Mouse (Mus musculus): Measurements from ENCODE around the gene Ctla4. TPM values are rescaled to one million over a fixed set of nuclear protein-coding genes. Genes with fewer than 3 reads are reported as not detected.

Gene Ctla4
- not detected in 2 replicates for polyA plus RNA-seq (2014; fragmentation: Nextera tagmentation; extraction: Ambion mirVana)

DNA sequence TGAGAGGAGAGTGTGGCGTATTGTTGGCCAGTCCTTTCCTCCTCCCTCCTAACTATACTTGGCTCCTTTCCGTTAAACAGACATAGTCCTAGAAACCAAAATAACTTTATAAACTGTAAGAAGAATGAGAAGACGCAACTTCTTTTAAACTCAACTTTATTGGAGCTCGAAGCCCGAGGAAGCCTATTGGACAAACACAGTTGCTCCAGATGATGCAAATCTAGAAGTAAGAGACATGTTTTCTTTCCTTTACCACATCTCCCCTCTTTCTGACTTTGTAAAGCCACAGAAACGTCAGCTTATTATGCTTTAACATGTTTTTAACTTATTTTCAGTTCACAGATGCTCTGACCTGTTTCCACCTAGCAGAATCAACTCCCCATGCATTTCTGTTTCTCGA, at the start of gene Ctla4:
Ctla4 (plus strand) TSS at position 20 of the 400 bp plus-strand sequence.
- Histone ChIP-seq H3K9ac (ENCODE audit: low read length) (no peak within 1 kb of the TSS), H3K36me3 (ENCODE audit: control insufficient read depth, insufficient read depth, low read length) (no peaks in the 10 kb centered on the region), H3K27me3 (ENCODE audit: control insufficient read depth, insufficient read depth, low read length) (no peaks in the 10 kb centered on the region), H3K27ac (replicated peaks in 1 of 2; ENCODE audit: control insufficient read depth in 1 of 2, insufficient read depth in 1 of 2, low read depth in 2 of 2, low read length in 2 of 2) (no peak within 1 kb of the TSS), H3K4me3 (ENCODE audit: control insufficient read depth in 1 of 2, insufficient read depth in 1 of 2, low read depth in 1 of 2, low read length in 2 of 2) (no peak within 1 kb of the TSS), H3K4me1 (ENCODE audit: control insufficient read depth in 2 of 2, insufficient read depth in 2 of 2, low read length in 2 of 2) (no peaks in the 10 kb centered on the region), H3K9me3 (ENCODE audit: control insufficient read depth, low read length) (0 out of 2 replicates have a peak, but pooled peaks cover 3% of the 10 kb centered on the region), H3K4me2 (ENCODE audit: low read length) (no peak within 1 kb of the TSS)
- WGBS: 79% methylated on average over 7 of the region's 7 CpGs
- ATAC-seq (ENCODE audit: insufficient number of reproducible peaks, insufficient read depth, low FRiP score, low read depth): no peak

DNA sequence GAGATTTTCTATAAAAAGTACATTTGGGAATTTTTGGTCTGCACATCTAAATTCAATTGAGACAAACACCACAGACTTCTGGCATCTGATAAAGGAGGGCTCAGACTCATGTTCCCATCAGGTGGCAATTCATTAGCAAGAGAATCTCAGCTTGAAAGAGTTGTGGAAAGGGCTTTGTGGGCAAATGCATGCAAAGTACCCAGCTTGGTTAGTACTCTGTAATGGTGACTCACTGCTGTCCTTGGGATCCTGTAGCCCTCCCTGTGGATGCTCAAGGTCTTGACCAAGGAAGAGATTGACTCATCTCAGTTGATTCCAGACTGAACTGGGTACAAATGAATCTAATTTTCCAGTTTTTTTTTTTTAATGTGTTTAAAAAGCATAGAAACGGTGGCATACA, 47.6 kb upstream of the Ctla4 start:
- Histone ChIP-seq H3K27me3 (ENCODE audit: control insufficient read depth, insufficient read depth, low read length) (no peaks in the 10 kb centered on the region), H3K9ac (ENCODE audit: low read length) (no peak overlapping the region), H3K36me3 (ENCODE audit: control insufficient read depth, insufficient read depth, low read length) (no peaks in the 10 kb centered on the region), H3K27ac (replicated peaks in 1 of 2; ENCODE audit: control insufficient read depth in 1 of 2, insufficient read depth in 1 of 2, low read depth in 2 of 2, low read length in 2 of 2) (no peak overlapping the region), H3K4me2 (ENCODE audit: low read length) (no peak overlapping the region), H3K4me3 (ENCODE audit: control insufficient read depth in 1 of 2, insufficient read depth in 1 of 2, low read depth in 1 of 2, low read length in 2 of 2) (no peak overlapping the region), H3K9me3 (ENCODE audit: control insufficient read depth, low read length) (no peaks in the 10 kb centered on the region), H3K4me1 (ENCODE audit: control insufficient read depth in 2 of 2, insufficient read depth in 2 of 2, low read length in 2 of 2) (no peaks in the 10 kb centered on the region)
- WGBS: 82% methylated on average over 1 of the region's 1 CpGs
- ATAC-seq (ENCODE audit: insufficient number of reproducible peaks, insufficient read depth, low FRiP score, low read depth): no peak

DNA sequence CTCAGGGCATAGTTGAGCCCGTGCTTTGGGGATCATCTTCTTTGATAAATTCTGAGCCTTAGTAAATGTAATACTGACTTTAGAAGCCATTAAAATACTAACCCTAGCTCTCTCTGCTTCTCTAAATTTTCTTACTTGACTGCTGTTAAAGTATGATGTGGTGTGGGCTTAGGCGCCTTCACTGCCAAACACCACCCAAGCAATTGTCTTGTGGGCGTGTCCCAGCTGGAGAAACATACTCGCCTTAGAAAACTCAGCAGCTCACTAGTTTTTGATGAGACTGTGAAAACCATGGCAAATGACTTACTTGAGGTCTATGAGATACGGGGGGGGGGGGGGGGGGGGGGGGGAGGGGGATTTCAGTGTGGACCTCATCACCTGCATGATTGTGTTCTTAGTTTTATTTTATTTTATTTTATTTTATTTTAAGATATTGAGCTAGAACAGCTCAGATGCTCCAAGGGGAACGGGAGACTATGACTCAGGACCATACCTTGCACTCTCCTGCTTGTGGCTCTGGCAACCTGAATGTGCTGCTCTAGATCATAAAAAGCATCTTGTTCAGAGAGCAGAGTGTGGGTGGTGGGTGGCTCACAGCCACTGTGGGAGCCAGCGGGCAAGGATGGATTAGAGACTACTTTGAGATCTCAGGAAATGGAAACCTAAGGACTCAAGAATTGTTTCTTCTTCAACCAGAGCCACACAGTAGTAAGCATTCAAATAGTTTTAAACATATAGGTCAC, 41.3 kb upstream of the Ctla4 start:
- H3K27me3 ChIP-seq (ENCODE audit: control insufficient read depth, insufficient read depth, low read length): no peaks in the 10 kb centered on the region
- 76% methylated on average over 7 of the region's 7 CpGs for WGBS
- no peak overlapping the region for H3K9ac ChIP-seq (ENCODE audit: low read length)
- H3K4me3 ChIP-seq (ENCODE audit: control insufficient read depth in 1 of 2, insufficient read depth in 1 of 2, low read depth in 1 of 2, low read length in 2 of 2): no peak overlapping the region
- H3K4me2 ChIP-seq (ENCODE audit: low read length): no peak overlapping the region
- peaks cover 0 to 4% of the 10 kb centered on the region in 2 experiments; a peak in 2 of 4 replicates for H3K4me1 ChIP-seq (ENCODE audit: control insufficient read depth in 2 of 2, insufficient read depth in 2 of 2, low read length in 2 of 2)
- H3K9me3 ChIP-seq (ENCODE audit: control insufficient read depth, low read length): no peaks in the 10 kb centered on the region
- no peak for ATAC-seq (ENCODE audit: insufficient number of reproducible peaks, insufficient read depth, low FRiP score, low read depth)
- H3K36me3 ChIP-seq (ENCODE audit: control insufficient read depth, insufficient read depth, low read length): no peaks in the 10 kb centered on the region
- H3K27ac ChIP-seq (replicated peaks in 1 of 2; ENCODE audit: control insufficient read depth in 1 of 2, insufficient read depth in 1 of 2, low read depth in 2 of 2, low read length in 2 of 2): no peak overlapping the region

DNA sequence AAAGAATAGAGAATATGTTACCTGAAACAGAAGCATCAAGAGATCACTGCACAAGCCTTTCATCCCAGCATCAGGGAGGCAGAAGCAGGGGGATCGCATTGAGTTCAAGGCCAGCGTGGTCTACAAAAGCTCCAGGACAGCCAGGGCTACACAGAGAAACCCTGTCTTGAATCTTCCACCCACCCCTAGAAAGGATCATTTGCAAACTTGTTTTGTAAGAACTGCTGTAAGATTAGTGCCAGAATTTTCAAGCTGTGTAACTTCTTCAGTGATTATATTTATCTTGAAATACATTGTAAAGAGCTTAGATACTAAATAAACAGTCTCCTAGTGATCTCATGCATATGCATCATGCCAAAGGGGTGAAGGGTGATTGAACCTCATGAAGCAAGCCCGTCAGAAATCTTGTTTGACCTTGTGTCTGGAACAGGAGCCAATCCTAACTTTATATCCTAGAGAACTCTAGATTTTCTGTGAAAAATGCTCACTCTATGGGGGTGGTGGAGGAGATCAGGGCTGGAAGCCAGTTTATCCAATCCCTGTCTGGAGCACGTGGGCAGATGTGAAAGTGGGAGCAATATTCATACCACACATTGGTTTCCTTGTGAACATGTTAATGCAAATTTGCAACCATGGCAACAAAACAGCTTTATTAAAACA, 40.1 kb upstream of the Ctla4 start:
- WGBS: 73% methylated on average over 4 of the region's 4 CpGs
- Histone ChIP-seq H3K9me3 (ENCODE audit: control insufficient read depth, low read length) (no peaks in the 10 kb centered on the region), H3K27ac (replicated peaks in 1 of 2; ENCODE audit: control insufficient read depth in 1 of 2, insufficient read depth in 1 of 2, low read depth in 2 of 2, low read length in 2 of 2) (no peak overlapping the region), H3K27me3 (ENCODE audit: control insufficient read depth, insufficient read depth, low read length) (no peaks in the 10 kb centered on the region), H3K36me3 (ENCODE audit: control insufficient read depth, insufficient read depth, low read length) (no peaks in the 10 kb centered on the region), H3K4me2 (ENCODE audit: low read length) (no peak overlapping the region), H3K4me1 (ENCODE audit: control insufficient read depth in 2 of 2, insufficient read depth in 2 of 2, low read length in 2 of 2) (peaks cover 3 to 17% of the 10 kb centered on the region in 2 experiments), H3K4me3 (ENCODE audit: control insufficient read depth in 1 of 2, insufficient read depth in 1 of 2, low read depth in 1 of 2, low read length in 2 of 2) (no peak overlapping the region), H3K9ac (ENCODE audit: low read length) (no peak overlapping the region)
- no peak for ATAC-seq (ENCODE audit: insufficient number of reproducible peaks, insufficient read depth, low FRiP score, low read depth)

DNA sequence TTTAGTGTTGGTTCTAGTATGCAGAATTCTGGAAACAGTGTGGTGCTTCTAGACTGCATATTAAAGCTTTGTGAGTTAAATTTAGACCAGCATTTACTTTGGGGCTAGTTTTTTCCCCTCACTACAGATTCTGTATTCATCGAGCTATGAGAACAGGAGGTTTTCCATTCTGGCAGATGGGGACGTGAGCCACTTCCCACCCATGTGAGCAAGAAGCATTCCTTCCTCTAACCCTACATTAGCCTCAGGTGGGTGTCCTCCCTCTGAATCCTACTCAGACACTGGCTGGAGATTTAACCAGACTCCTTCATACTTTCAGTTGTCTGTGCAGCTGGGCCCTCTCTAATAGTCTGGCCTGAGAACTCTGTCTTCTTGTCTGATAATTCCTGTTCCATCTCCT, 37.7 kb upstream of the Ctla4 start:
- WGBS: 56% methylated on average over 2 of the region's 2 CpGs

DNA sequence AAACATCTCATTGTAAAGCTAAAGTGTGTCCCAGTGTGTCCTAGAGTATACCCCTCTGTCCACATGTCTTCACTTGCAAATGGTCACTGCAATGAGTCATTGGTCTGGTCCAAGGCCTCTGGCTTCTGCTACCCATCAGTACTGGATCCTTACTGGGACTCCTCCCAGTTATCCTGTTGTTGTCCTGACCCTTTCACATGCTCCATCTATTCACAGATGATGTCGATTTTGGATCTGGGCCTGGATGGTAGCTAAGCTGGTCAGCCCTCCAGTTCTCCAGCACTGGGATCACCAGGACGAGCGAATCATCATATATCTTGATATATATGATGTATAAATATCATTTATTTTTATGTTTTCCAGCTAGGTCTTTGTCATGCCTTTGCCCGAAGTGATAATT, 37.0 kb upstream of the Ctla4 start:
- Histone ChIP-seq H3K9ac (ENCODE audit: low read length) (no peak overlapping the region), H3K4me1 (ENCODE audit: control insufficient read depth in 2 of 2, insufficient read depth in 2 of 2, low read length in 2 of 2) (peaks cover 15 to 38% of the 10 kb centered on the region in 2 experiments), H3K9me3 (ENCODE audit: control insufficient read depth, low read length) (no peaks in the 10 kb centered on the region), H3K36me3 (ENCODE audit: control insufficient read depth, insufficient read depth, low read length) (no peaks in the 10 kb centered on the region), H3K27me3 (ENCODE audit: control insufficient read depth, insufficient read depth, low read length) (no peaks in the 10 kb centered on the region), H3K4me3 (ENCODE audit: control insufficient read depth in 1 of 2, insufficient read depth in 1 of 2, low read depth in 1 of 2, low read length in 2 of 2) (no peak overlapping the region), H3K27ac (replicated peaks in 1 of 2; ENCODE audit: control insufficient read depth in 1 of 2, insufficient read depth in 1 of 2, low read depth in 2 of 2, low read length in 2 of 2) (no peak overlapping the region), H3K4me2 (ENCODE audit: low read length) (no peak overlapping the region)
- no peak for ATAC-seq (ENCODE audit: insufficient number of reproducible peaks, insufficient read depth, low FRiP score, low read depth)
- 96% methylated on average over 4 of the region's 4 CpGs for WGBS

More for the DNA sequence above, 37.7 kb upstream of the Ctla4 start:
- ATAC-seq (ENCODE audit: insufficient number of reproducible peaks, insufficient read depth, low FRiP score, low read depth): no peak
- Histone ChIP-seq H3K27ac (replicated peaks in 1 of 2; ENCODE audit: control insufficient read depth in 1 of 2, insufficient read depth in 1 of 2, low read depth in 2 of 2, low read length in 2 of 2) (no peak overlapping the region), H3K4me3 (ENCODE audit: control insufficient read depth in 1 of 2, insufficient read depth in 1 of 2, low read depth in 1 of 2, low read length in 2 of 2) (no peak overlapping the region), H3K27me3 (ENCODE audit: control insufficient read depth, insufficient read depth, low read length) (no peaks in the 10 kb centered on the region), H3K4me1 (ENCODE audit: control insufficient read depth in 2 of 2, insufficient read depth in 2 of 2, low read length in 2 of 2) (peaks cover 15 to 38% of the 10 kb centered on the region in 2 experiments), H3K36me3 (ENCODE audit: control insufficient read depth, insufficient read depth, low read length) (no peaks in the 10 kb centered on the region), H3K9ac (ENCODE audit: low read length) (no peak overlapping the region), H3K4me2 (ENCODE audit: low read length) (no peak overlapping the region), H3K9me3 (ENCODE audit: control insufficient read depth, low read length) (no peaks in the 10 kb centered on the region)

DNA sequence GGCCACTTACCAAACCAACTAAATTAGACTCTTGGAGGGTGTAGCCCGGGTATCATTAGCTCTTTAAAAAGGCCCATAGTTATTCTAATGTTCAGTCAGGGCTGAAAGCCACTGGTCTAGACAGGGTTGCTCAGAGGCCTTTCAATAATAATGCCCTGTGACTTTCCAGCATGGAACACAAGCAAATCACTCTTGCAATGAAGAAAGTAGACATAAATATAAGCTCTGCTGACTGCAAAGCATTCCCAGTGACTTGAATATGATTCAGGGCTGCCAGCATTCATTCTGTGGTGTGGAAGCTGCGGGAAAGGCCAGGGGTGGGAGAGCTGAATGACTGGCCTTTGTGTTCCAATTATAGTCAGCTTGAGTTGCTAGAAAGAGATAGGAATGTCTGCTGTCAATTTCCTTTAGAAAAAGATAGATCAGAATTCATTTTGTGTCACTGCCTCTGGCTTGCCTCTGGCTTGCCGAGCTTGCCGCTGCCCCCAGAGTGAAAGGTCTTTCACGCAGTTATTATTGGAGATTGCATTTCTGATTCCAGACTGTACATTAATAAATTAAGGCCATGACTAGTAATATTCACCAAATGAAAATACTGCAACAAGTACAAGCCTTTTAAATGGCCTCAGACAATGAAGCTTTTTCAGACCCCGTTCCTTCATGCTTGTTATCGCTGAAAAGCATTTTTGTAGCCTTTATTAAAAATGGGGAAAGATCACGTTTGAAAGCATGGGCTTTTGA, 35.6 kb upstream of the Ctla4 start:
- Histone ChIP-seq H3K36me3 (ENCODE audit: control insufficient read depth, insufficient read depth, low read length) (no peaks in the 10 kb centered on the region), H3K9me3 (ENCODE audit: control insufficient read depth, low read length) (no peaks in the 10 kb centered on the region), H3K27me3 (ENCODE audit: control insufficient read depth, insufficient read depth, low read length) (no peaks in the 10 kb centered on the region), H3K4me1 (ENCODE audit: control insufficient read depth in 2 of 2, insufficient read depth in 2 of 2, low read length in 2 of 2) (peaks cover 16 to 38% of the 10 kb centered on the region in 2 experiments), H3K4me3 (ENCODE audit: control insufficient read depth in 1 of 2, insufficient read depth in 1 of 2, low read depth in 1 of 2, low read length in 2 of 2) (no peak overlapping the region), H3K9ac (ENCODE audit: low read length) (no peak overlapping the region), H3K27ac (replicated peaks in 1 of 2; ENCODE audit: control insufficient read depth in 1 of 2, insufficient read depth in 1 of 2, low read depth in 2 of 2, low read length in 2 of 2) (peak overlapping the region; percentile 57 to 66), H3K4me2 (ENCODE audit: low read length) (no peak overlapping the region)
- WGBS: 42% methylated on average over 8 of the region's 8 CpGs
- ATAC-seq (ENCODE audit: insufficient number of reproducible peaks, insufficient read depth, low FRiP score, low read depth): no peak
